Mouse (Mus musculus) small intestine, adult 10 weeks (tissue): ENCODE data around the gene Gdap1l1. TPM values are rescaled to one million over a fixed set of nuclear protein-coding genes. Genes with fewer than 3 reads are reported as not detected.

Source experiments
- polyA plus RNA-seq: library from polyadenylated mRNA; stranded (reverse); fragments of 350-450 nt; fragmentation: Illumina TruSeq; extraction: RNeasy Lipid Tissue Mini Kit (QIAGEN cat#74804); gene quantifications from one replicate; pipeline ENCODE4 v1.2.3, GENCODE M21; 2014; ENCODE audit warnings: low replicate concordance

Gene Gdap1l1
- not detected for polyA plus RNA-seq

DNA sequence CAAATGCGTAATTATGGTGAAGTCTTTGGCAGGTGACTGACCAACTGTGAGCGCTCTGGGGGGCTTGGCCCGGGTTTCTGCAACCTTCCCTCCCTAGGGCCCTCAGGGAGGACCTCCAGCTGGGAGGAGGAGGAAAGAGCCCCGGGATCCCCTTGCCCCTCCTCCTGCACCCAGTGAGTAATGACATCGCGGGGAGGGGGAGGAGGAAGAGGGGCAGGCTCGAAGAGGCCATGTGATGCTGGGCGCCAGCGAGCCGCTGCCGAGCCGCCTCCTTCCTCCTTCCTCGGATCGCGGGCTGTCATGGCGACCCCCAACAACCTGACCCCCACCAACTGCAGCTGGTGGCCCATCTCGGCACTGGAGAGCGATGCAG, at the start of gene Gdap1l1:
Gene Gdap1l1 (plus strand): TSS at position 231 of the 373 bp plus-strand sequence.

DNA sequence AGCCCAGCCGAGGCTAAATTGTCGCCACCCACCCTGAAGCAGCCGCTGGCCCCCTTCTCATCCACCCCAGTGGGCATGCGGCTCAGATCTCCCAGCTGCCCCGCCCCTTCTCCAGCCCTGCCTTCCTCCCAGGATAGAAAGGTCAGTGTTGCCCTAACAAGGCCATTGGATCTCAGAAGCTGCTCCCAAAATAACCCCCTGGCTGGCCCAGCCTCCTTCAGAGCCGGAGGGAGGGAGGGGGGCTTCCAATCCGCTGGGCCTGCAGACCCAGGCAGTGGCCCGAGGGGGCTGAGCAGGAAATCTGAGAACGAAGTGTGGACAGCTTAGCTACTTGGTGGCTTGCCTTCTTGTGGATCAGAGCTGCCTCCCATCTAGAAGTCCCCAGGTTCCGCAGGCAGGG, 40.4 kb upstream of the Gdap1l1 start, which contains the start of gene Jph2:
Gene Jph2 (minus strand): TSS at position 89 of the 400 bp plus-strand sequence.

DNA sequence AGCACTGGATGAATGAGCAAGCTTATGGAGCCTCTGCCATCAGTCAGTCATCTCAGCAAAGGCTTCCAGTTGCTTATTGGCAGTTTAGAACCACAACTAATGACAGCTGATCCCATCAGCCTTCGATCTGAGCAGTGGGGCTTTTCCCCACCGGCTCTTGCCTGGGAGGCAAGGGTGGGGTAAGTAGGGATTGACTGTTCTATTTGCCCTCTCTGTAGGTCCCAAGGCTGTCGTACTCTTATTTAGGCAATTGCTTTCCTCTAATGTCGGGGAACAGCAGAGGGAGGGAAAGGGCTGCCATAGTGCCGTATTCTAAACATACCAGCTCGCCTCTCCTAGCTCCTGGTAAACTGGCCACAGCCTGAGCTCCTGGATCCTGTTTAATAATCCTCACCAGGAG, 13.7 kb upstream of the Gdap1l1 start, which contains the start of gene Oser1:
Gene Oser1 (minus strand): TSS at position 101 of the 400 bp plus-strand sequence.

DNA sequence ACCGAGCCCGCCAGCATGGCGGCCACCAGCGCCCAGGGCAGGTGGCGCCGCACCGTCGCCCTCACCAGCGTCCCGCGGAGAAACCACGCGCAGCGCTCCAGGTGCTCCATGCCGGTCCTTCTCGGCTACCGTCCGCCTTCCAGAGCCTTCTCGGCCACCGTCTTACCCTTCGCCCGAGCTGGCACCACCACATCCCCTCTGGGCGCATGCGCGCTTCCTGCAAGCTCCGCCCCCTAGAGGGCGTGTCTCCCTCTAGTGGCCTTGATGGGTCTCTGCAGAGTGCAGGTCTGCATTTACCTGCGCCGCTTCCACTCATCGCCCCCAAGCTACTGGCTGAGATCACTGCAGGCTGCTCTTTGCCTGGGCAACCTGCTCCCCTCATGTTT, 34.2 kb downstream of the Gdap1l1 start, which contains the start of gene Fitm2:
Gene Fitm2 (minus strand): TSS at position 164 of the 386 bp plus-strand sequence.

GRCm38 (mm10) chr2:163492018-163492417, 53.7 kb downstream of the Gdap1l1 start, which contains the start of gene R3hdml:
R3hdml (plus strand) TSS chr2:163492318.

Other genes starting within 250 kb of the Gdap1l1 start
- 1.6 TPM for gene Tox2, start 235.4 kb upstream of the Gdap1l1 start, polyA plus RNA-seq
- not detected for gene Jph2, start 40.5 kb upstream of the Gdap1l1 start, polyA plus RNA-seq
- 57.6 TPM for gene Oser1, start 13.8 kb upstream of the Gdap1l1 start, polyA plus RNA-seq
- 8.3 TPM for gene Fitm2, start 34.2 kb downstream of the Gdap1l1 start, polyA plus RNA-seq
- not detected for gene R3hdml, start 53.8 kb downstream of the Gdap1l1 start, polyA plus RNA-seq
- 100.0 TPM for gene Hnf4a, start 68.3 kb downstream of the Gdap1l1 start, polyA plus RNA-seq
- 19.2 TPM for gene Ttpal, start 163.8 kb downstream of the Gdap1l1 start, polyA plus RNA-seq
- gene Serinc3, start 206.7 kb downstream of the Gdap1l1 start, polyA plus RNA-seq, result 770 TPM
- gene Pkig, start 219.9 kb downstream of the Gdap1l1 start, polyA plus RNA-seq, result 50.9 TPM